Mouse (Mus musculus) c-Kit-negative CD71-positive TER-119-positive erythroid progenitor cells, embryonic 14.5 days (primary cell): ENCODE data around the gene Thbs2.

Experiments
- DNase-seq: peaks from one replicate; pipeline ENCODE4 v3.0.0-alpha.2; 2013; ENCODE audit warnings: low read depth, low spot score

Thbs2 gene

DNA sequence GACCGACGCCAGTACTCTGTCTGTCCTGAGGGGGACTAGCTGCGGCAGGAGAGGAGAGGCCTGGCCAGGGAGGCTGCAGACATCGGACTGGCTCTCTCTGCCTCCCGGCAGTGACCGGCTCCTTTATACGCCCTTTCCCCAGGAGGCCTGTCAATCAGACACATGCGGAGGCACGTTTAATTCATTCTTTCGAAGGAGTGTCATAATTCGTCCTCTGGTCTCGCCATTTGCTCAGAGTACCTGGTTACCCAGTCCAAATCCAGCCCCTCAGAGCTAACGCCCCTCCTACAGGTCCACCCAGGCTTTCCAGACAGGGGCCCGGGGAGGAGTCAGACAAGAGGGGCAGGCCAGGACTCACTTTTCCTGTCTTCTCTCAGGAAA is at the start of gene Thbs2:
Thbs2 (minus strand) TSS at position 242 of the 381 bp plus-strand sequence.
- DNase-seq, result no peak

DNA sequence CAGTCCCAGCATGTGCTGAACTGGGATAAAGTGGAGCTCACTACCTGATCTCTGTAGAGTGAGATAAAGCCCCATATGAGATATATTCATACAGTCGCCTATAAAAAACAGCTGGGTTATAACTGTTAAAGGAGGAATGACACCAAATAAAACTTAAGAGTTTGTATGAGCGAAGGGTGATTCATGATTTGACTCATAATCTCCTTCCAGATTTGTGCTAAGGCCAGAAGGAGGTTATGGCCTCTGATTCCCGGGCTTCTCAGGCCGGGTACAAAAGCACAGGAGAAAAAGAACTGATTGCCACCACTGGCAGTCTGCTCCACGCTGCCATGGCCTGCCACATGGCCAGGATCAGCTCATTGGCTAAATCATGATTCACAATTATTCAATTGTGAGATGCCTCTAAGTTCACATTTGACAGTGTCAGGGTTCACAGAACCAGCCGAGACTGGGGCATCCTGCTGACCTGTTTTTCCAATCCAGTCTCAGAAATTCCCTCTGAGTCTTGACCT is 41.5 kb upstream of the Thbs2 start:
- DNase-seq, result no peak

DNA sequence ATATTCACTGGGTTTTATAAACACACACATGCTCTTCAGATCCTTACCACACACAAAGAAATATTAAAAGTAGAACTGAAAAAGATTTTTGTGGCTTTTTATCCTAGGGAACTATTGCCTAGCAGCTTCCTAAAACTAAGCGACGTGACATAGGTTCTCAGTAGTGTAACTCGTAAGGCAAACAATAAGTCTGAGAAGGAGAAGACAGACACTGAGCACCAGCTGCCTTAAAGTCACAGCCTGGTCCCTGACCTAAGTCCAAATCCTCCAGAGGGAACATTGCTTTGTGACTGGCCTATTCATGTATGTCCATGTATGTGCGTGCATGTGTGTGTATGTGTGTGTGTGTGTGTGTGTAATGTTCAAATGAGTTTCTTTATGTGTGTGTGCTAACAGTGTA is 40.3 kb upstream of the Thbs2 start:
- no peak for DNase-seq

DNA sequence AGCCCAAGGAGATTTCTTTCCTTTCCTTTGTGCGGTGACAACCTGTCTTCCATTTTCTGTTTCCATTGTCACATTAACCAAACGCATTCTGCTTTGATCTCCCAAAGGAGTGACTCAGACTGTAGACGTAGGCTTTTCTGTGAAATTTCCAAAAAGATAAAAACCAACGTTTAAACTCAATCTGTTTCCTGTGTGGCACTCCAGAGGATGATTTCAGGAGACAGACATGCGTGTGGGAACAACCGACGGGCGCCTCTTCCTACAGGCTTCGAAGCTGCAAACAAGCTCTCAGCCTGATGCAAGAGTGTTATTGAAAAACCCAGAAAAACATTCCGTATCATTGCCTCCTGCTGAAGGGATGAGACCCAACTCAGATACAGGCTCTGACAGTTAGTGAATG is 39.9 kb upstream of the Thbs2 start:
- no peak for DNase-seq

DNA sequence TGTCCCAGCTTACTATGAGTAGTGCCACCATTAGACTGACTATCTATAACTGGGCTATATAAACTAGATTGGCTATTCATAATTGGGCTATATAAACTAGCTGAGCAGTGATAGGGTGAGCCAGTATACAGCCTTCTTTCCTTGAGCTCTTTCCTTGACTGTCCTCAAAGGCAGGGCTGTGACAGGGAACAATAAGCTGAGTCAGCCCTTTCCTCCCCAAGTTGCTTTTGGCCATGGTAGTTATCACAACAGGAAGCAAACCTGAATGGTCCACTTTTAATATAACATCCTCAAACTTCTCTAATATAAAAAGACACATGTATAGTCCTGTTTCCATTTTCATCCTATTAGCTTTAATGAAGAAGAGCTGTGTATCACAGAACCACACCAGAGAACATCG is 39.0 kb upstream of the Thbs2 start:
- no peak for DNase-seq

DNA sequence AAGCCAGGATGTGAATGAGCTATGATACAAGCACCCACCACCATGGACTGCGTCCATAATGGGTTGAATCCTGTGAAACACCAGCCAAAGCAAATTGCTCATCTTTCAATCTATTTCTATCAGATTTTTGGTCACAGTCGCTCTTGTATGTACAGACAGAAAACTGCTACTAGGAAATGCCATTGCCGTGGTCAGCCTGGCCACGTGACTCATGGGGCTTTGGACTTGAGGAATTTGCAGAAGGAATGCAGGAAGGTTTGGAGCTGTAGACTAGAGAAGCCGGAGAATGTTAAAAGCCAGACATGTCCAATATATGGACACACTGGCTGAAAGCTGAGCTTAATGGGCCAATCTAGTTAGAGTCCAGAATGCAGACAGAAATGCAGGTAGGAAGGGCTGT is 36.6 kb upstream of the Thbs2 start:
- no peak for DNase-seq

DNA sequence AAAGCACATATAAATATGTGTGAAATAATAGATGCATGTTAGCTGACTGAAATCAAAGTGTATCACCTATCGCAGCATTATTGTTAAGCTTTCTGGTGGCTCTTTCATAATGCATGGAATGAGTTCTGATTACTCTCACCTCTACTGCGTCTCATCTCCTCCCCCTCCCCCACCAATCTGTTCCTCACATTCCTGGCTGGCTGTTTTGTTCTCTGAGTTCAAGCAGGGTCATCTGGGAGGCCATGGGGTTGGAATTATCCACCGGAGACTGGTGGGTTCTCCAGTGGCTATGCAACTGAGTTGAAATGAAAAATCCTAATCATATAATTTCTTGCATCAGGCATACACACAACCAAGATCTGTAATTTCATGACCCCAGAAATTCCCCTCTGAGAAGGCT is 33.4 kb upstream of the Thbs2 start:
- no peak for DNase-seq

DNA sequence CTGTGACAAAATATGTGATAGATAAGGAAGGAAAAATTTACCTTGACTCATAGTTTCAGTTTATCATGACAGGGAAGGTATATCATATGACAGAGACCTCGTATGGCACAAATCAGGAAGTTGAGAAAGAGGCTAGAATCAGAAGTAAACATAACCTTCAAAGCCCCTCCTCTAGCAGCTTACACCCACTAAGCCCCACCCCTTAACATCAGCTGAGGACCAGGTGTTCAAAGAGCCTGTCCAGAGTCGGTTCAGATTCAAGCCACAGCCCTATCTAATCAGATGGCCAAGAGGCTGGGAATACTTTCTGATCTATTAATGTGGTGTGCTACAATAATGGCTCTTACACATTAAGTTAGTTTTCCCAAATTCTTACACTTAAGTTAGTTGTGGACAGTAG is 30.8 kb upstream of the Thbs2 start:
- DNase-seq, result no peak

DNA sequence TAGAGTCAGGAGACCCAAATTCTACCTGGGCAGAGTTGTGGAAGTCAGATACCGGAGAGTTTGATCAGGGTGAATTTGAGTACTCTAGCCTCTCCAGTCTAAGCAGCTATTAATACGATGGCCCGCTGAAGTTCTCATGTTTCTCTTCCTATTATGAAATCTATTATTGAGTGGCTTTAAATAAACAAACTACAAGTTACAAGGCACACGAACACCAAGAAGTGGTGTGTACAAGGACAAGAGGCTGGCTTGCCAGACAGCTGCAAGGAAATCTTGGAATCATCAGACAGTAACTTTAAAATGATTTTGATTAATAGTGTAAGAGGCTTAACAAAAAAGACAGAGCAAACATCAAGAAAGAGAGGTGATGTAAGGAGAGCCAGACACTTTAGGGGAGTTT is 27.3 kb upstream of the Thbs2 start:
- no peak for DNase-seq

DNA sequence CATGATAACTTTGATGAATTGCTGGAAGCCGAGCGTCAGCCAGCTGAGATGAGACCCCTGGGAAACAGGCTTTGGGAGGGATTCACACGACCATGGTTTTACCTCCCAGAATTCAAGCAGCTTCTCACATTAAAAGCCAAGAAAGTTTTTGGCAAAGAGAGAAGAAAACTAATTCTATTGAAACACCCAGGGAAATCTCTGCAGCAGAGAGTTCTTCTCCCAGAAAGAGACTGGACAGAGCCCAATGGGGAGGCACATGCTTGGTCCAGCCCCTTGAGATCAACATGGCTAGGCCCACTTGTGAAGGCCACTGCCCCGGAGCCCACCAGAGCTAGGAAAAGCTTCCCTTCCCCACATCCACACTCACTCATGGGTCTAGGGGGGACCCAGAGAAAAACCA is 26.9 kb upstream of the Thbs2 start:
- DNase-seq, result no peak

DNA sequence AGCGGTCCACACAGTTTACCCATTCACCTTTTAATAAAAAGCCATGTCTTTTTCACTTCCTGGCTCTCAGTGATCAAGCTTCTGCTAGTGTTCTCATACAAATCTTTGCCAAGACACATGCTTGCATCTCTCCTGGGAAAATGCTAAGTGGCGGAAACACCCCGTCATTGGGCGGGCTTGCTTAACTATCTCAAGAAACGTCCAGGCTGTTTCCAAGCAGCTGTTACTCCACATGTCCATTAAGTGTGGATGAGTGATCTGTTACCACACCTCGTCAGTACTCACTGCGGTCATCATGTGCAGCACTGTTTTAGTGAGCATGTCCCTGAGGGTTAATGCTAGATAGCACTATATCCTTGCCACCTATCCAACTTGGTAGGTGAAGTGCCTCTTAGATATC is 26.2 kb upstream of the Thbs2 start:
- DNase-seq, result no peak

DNA sequence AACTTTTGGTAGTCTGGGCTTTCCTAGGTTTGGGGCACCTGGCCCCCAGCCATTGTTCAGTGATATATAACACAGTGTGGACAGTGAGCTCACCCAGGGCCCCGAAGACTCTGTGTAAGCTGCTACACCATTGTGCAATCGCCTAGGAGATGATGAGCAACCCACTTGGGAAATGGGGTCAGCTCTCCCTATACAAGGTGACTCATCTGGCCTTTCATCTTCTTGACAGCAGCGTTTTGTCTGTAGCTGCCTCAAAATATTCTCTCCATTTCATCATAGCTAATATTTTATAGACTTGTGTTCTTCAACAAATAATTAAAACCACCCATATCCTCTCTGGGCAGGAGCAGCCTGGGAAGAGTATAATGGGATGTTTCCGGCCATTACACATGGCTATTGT is 24.8 kb upstream of the Thbs2 start:
- DNase-seq, result no peak

DNA sequence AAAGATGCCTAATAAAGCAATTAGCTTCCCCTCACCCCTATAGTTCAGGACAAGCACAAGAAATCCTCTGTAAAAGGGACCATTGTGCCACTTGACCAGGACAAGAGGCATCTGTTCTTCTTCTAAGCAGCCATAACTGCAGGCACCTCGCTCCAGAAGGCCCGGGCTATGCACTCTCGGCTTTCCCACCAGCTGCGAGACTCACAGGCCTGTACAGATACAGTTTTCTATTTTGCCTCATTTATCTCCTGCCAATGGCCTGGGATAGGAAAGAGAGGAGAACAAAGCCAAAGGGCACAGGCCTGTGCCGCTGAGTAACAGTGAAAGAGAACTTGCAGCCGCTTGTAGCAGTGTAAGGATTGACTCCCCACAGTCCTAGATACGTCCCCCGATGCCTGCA is 20.7 kb upstream of the Thbs2 start:
- no peak for DNase-seq

DNA sequence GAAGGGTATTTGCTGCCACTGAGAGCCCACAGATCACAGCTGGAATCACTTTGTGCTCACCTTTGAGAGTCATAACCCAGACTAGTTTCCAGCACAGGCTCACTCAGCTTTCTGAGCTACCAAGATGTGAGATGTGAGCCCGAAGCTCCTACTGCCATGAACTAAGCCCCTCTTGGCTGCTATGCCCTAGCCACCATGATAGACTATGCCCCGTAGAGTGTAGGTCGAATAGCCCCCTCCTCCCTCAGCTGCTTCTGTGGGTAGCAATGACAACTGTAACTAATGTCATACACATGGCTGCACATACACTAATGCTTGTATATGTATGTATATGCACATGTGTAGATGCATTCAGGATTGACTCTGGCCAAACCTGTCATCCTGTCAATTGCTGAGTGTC is 20.3 kb upstream of the Thbs2 start:
- DNase-seq, result no peak

DNA sequence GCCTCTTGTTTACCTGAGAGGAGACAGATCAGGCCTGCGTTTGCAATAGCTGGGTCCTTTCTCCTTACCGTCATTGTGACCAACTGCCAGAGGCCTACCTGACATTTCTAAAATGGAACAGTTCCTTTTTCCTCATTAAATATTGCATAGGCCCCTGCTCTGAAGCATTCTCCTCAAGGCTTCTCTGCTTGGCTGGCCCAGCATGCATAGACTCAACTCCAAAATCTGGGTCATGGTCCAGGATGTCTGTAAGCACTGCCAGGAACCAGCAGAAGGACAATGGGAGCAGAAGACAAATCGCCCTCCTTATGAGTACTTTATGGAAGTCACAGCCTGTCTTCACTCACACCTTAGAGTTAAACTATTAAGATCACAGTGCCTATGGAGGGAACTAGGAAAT is 17.7 kb upstream of the Thbs2 start:
- no peak for DNase-seq

DNA sequence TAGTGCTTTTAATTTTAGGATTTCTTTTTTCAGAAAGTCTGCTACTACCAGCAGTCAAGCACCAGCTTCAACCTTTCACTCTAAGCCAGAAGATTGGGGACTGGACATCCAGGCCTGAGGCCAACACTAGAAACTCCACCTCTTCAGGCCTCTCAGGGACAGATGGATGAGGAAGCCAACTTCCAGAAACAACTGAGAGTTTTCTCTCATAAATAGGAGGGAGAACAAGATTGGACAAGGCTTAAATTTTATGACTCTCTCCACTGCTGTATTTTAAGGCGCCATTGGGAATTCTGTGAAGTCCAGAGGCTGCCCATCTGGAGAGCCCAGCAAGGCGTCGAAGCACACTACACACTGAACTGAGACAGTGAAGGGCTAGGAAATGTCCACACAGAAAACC is 17.0 kb upstream of the Thbs2 start:
- DNase-seq, result no peak

DNA sequence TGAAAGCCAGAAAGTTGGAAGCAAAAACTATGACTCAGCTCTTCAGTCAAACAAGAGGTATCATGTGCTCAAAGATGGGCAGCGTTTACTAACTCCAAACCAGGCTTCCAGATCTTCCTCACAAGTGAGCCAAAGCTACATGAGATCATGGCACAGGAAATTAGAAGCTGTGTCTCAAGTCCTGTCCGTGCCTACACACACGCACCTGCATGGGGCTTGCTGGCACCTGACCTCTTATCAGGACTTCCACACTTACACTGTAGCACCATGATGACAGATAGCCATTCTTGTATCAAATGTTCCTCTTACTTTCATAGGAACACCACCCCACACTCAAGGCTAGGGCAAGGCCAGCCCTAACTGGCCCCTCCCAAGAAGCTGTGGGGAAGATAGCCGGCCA is 12.0 kb upstream of the Thbs2 start:
- no peak for DNase-seq

DNA sequence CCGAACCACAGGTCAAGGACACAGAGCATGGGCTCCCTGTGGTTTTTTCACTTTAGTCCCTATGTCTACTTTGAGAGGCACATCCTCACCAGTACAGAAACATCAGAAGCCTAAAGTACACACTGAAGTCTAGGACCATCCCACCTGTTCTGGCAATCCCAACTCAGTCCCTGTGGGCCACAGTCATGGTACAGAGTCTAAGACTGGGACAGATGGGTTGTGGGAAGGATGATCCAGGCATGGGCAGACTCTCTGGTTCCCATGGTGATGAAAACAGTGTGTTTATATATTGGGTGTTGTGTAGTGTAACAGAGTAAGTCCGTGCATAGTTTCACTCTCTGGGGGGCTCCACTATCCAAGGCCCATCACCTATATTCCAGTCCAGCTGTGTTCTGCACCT is 11.4 kb upstream of the Thbs2 start:
- no peak for DNase-seq

DNA sequence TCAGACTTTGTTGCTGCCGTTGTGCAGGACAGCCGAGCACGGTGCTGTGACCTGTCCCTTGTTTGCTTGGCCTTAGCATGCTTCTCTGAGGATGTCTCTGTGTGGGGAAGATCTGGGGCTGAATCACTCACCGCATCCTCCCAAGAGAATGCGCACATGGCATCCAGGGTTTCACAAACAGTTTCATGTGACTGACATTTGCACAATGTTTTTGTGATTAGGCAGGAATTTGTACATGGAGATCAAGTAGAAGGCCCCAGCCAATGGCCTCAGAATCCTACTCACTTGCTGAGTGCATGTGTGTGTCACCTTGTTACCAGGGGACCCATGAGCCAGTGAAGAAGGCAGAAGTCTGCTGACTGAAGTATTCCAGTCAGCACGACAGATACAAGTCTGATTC is 9.7 kb upstream of the Thbs2 start:
- DNase-seq, result no peak

DNA sequence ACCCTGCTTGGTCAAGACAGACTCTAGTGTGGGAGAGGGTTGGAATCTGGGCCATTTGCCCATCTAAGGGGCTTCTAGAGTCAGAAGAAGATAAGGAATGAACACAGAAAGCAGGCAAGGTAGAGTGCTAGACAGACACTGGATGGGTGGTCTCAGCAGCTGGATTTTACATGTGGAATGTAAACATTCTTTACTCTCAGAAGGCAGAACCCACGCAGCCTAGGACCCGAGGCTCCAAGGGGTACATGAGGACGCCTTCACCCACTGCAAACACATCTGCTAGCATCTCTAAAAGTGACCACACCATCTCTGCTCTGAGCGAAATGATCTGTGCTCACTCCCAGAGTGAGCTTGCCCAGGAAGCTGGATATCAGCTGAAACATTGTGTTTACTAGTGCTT is 9.2 kb upstream of the Thbs2 start:
- no peak for DNase-seq

DNA sequence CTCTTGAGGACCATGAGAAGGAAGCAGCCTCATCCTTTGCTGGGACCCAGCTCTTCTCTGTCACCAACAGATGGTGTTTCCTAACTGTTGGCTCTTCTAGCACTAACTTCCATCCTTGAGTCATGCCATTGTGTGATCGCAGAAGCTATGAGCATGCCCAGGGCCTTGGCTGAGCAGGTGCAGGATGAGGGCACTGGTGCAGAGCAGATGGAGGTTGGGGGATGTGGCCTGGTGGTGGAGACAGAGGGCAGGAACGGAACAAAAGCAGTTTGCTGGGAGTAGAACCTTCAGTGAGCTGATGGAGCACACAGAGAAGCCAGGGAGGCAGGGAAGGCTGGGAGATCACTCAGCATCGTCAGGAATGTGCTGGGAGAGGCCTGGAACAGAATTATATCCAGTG is 8.7 kb upstream of the Thbs2 start:
- DNase-seq, result no peak

DNA sequence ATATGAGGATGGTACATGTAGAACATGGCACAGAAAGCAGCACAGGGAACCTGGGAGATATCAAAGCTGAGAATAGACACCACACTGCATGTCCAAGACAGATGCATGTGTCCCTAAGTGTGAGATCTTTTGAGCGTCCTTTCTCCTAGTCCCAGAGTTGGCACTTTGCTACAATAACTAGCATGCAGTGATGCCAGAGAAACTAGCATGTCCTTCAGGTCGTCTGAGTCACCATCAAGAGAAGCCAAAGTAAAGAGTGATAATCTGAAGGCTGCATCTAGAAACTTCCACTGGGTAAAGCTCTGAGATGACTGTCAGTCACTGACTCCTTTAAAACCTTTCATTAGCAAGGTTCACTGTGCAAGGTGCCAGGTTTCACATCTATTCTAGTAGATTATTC is 7.9 kb upstream of the Thbs2 start:
- DNase-seq, result no peak

DNA sequence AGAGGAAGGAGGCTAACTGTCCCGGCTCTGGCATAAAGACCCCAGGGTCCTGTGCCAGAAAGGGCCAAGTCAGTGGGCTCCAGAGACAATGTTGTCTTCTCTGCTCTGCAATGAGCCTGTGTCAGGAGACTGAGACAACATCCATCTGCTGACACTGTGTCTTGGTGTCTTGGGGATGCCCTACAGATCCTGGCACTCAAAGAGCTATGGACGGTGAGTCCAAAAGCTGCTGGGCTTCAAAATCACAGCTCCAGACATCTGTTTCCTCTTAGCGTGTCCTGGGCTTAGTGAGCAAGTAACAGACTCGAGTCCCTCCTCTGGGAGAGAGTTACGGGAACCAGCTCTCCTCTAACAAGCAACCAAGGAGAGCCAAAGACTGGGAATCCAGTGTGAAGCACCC is 6.2 kb upstream of the Thbs2 start:
- DNase-seq, result no peak

DNA sequence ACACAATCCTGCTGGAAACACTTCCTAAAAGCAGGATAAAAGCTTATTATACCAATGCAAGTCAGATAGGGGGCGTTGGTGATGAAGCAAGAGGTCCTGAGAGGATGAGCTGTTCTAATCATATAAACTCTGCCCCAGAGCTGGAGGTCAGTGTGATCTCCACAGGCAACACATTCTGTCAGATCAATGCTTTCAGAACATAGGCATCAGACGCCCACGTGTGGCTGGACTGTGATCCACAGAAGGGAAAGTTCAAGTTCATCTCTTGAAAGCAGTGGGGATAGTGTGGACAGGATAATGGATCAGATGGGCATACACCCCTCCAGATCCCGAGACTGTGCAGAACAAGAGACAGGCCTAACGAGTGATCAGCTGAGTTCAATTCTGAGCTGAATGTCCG is 4.2 kb upstream of the Thbs2 start:
- no peak for DNase-seq

DNA sequence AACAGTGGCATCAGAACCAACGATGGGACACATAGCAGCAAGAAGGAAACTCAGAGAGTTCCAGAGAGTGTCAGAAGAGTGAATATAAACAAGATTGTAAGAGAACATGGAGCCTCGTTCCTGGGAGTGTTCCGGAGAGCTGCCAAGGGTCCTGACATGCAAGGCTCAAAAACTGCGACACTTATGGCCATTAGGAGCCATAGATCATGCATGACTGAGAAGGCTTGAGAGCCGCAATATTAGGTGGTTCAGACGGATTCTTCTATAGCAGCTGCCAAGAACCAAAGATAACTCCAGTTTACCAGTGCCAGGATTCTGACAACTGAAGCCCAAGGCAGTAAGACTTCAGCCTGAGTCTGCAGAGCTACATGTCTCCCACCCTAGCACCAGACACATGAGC is 3.1 kb upstream of the Thbs2 start:
- DNase-seq, result no peak
